Mouse (Mus musculus): ENCODE data around the gene Actr10.

DNA sequence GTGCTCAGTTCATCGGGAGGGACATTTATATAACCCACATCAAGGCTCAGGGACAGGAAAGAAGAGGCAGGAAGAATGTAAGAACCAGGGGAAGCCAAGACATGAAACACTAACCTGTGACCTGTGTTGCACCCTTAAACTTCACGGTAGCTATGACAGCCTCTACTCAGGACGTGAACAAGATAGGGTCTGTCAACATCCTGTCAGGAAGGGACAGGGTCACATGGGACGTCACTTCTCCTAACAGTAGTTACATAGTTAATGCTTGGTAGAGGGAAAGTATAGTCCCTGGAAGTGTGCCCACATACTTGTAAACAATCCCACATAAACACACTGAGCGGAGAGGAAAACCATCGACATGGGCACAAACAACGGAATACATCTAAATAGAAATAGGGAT lies 69.2 kb downstream of the Actr10 start:
- no peak for TF ChIP-seq CTCF (conservative IDR thresholded peaks at IDR 0.05; ENCODE audit: low read length)
- no peak for TF ChIP-seq NANOG (IDR thresholded peaks at IDR 0.05; ENCODE audit: borderline replicate concordance, low read length)
- TF ChIP-seq POU5F1 (IDR thresholded peaks at IDR 0.05; ENCODE audit: borderline replicate concordance, low read length), result no peak
